Mouse (Mus musculus) MEL (cell line): ENCODE data around the gene Gm13277. TPM values are rescaled to one million over a fixed set of nuclear protein-coding genes. Genes with fewer than 3 reads are reported as not detected.
"Not testable (repeated sequence)": the region's sequence is repeated elsewhere in the genome, so short reads cannot be mapped to it uniquely, and the experiment has no call there.

Experiments
- DNase-seq: peaks from one replicate; pipeline ENCODE4 v3.0.0; 2011; ENCODE audit warnings: low read depth, low spot score
- H3K27ac ChIP-seq: 2 replicates; pipeline ENCODE4 v1.5.1; 2012; ENCODE audit warnings: low read depth, mild to moderate bottlenecking, control low read depth, low read length, moderate library complexity; ENCODE audit not compliant: control insufficient read depth
- H3K27me3 ChIP-seq, 2 experiments: fragments of 150-350 bp in 1 of 2; sonication (generic) in 1 of 2; 2 replicates each; pipeline ENCODE4 v1.6.1; 2012; ENCODE audit warnings: low read length in 2 of 2, mild to moderate bottlenecking in 2 of 2, improper control_type of control experiment in 1 of 2, moderate library complexity in 1 of 2; ENCODE audit not compliant: insufficient read depth in 2 of 2, control insufficient read depth in 1 of 2
- H3K36me3 ChIP-seq, 2 experiments: 2 replicates each; pipeline ENCODE4 v1.6.1; 2012 to 2014; ENCODE audit warnings: low read length in 2 of 2, improper control_type of control experiment in 1 of 2, inconsistent platforms in 1 of 2, mild to moderate bottlenecking in 1 of 2; ENCODE audit not compliant: insufficient read depth in 2 of 2, control insufficient read depth in 1 of 2
- H3K4me1 ChIP-seq, 2 experiments: fragments of 150-350 bp in 1 of 2; sonication (generic) in 1 of 2; 2 replicates each; pipeline ENCODE4 v1.6.1; 2012; ENCODE audit warnings: low read length in 2 of 2, improper control_type of control experiment in 1 of 2, mild to moderate bottlenecking in 1 of 2; ENCODE audit not compliant: insufficient read depth in 2 of 2, control insufficient read depth in 1 of 2
- H3K4me3 ChIP-seq, 2 experiments: fragments of 150-350 bp in 1 of 2; sonication (generic) in 1 of 2; 2 replicates each; pipeline ENCODE4 v1.5.1; 2012; ENCODE audit warnings: low read depth in 2 of 2, low read length in 2 of 2, mild to moderate bottlenecking in 2 of 2, moderate library complexity in 2 of 2, control low read depth in 1 of 2, improper control_type of control experiment in 1 of 2; ENCODE audit not compliant: control insufficient read depth in 1 of 2, insufficient read depth in 1 of 2
- H3K79me2 ChIP-seq: 2 replicates; pipeline ENCODE4 v1.6.1; 2012; ENCODE audit warnings: mild to moderate bottlenecking, low read length, moderate library complexity; ENCODE audit not compliant: control insufficient read depth, poor library complexity, insufficient read depth
- H3K9ac ChIP-seq: 2 replicates; pipeline ENCODE4 v1.6.1; 2012; ENCODE audit warnings: low read depth, mild to moderate bottlenecking, control low read depth, low read length, moderate library complexity; ENCODE audit not compliant: control insufficient read depth, poor library complexity, severe bottlenecking
- H3K9me3 ChIP-seq: fragments of 150-350 bp; sonication (generic); replicated peaks from 2 replicates; pipeline ENCODE4 v1.6.1; 2012; ENCODE audit warnings: mild to moderate bottlenecking, low read length, improper control_type of control experiment, moderate library complexity; ENCODE audit not compliant: insufficient read depth
- BHLHE40 ChIP-seq: IDR thresholded peaks from 2 replicates; pipeline ENCODE4 v1.6.1; 2012; ENCODE audit warnings: low read depth, mild to moderate bottlenecking, inconsistent platforms, low read length, improper control_type of control experiment, borderline replicate concordance
- CTCF ChIP-seq, 3 experiments: IDR thresholded peaks in 2 of 3; conservative IDR thresholded peaks in 1 of 3; 2 replicates each; pipeline ENCODE4 v1.5.1; 2011 to 2012; ENCODE audit warnings: low read length in 3 of 3, low read depth in 2 of 3, mild to moderate bottlenecking in 2 of 3, improper control_type of control experiment in 1 of 3, inconsistent platforms in 1 of 3, mixed read lengths in 1 of 3, moderate library complexity in 1 of 3; ENCODE audit not compliant: control insufficient read depth in 1 of 3, insufficient read depth in 1 of 3, poor library complexity in 1 of 3, severe bottlenecking in 1 of 3
- EP300 ChIP-seq, 2 experiments: IDR thresholded peaks; 2 replicates each; pipeline ENCODE4 v1.6.1; 2011; ENCODE audit warnings: improper control_type of control experiment in 2 of 2, low read length in 2 of 2, low read depth in 1 of 2, mild to moderate bottlenecking in 1 of 2
- KAT2A ChIP-seq: conservative IDR thresholded peaks from 2 replicates; pipeline ENCODE4 v1.6.1; 2012; ENCODE audit warnings: low read depth, low read length, improper control_type of control experiment, inconsistent platforms
- MAFK ChIP-seq: IDR thresholded peaks from 2 replicates; pipeline ENCODE4 v1.6.1; 2011; ENCODE audit warnings: low read depth, mild to moderate bottlenecking, low read length, improper control_type of control experiment, borderline replicate concordance
- MAX ChIP-seq: IDR thresholded peaks from 2 replicates; pipeline ENCODE4 v1.6.1; 2011; ENCODE audit warnings: low read length, improper control_type of control experiment
- MXI1 ChIP-seq: IDR thresholded peaks from 2 replicates; pipeline ENCODE4 v1.6.1; 2011; ENCODE audit warnings: mild to moderate bottlenecking, low read depth, low read length, improper control_type of control experiment
- MYB ChIP-seq: IDR thresholded peaks from 2 replicates; pipeline ENCODE4 v1.6.1; 2011; ENCODE audit warnings: mild to moderate bottlenecking, low read depth, low read length, improper control_type of control experiment
- MYC ChIP-seq: IDR thresholded peaks from 2 replicates; pipeline ENCODE4 v1.6.1; 2011; ENCODE audit warnings: low read depth, mild to moderate bottlenecking, low read length, improper control_type of control experiment, moderate library complexity
- NELFE ChIP-seq: IDR thresholded peaks from 2 replicates; pipeline ENCODE4 v1.6.1; 2011; ENCODE audit warnings: low read depth, low read length, improper control_type of control experiment
- NRF1 ChIP-seq: IDR thresholded peaks from 2 replicates; pipeline ENCODE4 v1.6.1; 2014; ENCODE audit warnings: low read depth, mild to moderate bottlenecking, inconsistent platforms, low read length, improper control_type of control experiment, moderate library complexity; ENCODE audit not compliant: poor library complexity, insufficient read depth, severe bottlenecking
- POLR2A ChIP-seq, 2 experiments: IDR thresholded peaks; 2 replicates each; pipeline ENCODE4 v1.6.1; 2011 to 2012; ENCODE audit warnings: low read length in 2 of 2, mild to moderate bottlenecking in 2 of 2, control low read depth in 1 of 2, improper control_type of control experiment in 1 of 2, low read depth in 1 of 2, moderate library complexity in 1 of 2; ENCODE audit not compliant: control insufficient read depth in 1 of 2, insufficient read depth in 1 of 2, poor library complexity in 1 of 2
- POLR2AphosphoS2 ChIP-seq: IDR thresholded peaks from 2 replicates; pipeline ENCODE4 v1.6.1; 2011; ENCODE audit warnings: low read length, improper control_type of control experiment
- SIN3A ChIP-seq: IDR thresholded peaks from 2 replicates; pipeline ENCODE4 v1.6.1; 2012; ENCODE audit warnings: low read length, improper control_type of control experiment, inconsistent platforms
- TCF12 ChIP-seq: IDR thresholded peaks from 2 replicates; pipeline ENCODE4 v1.6.1; 2014; ENCODE audit warnings: low read depth, mild to moderate bottlenecking, inconsistent platforms, low read length, improper control_type of control experiment, moderate library complexity
- ZC3H11A ChIP-seq: IDR thresholded peaks from 2 replicates; pipeline ENCODE4 v1.6.1; 2012; ENCODE audit warnings: low read depth, mild to moderate bottlenecking, inconsistent platforms, low read length, improper control_type of control experiment
- polyA plus RNA-seq, 2 experiments: library from polyadenylated mRNA; stranded (reverse) in 1 of 2; unstranded in 1 of 2; fragments of >175 nt in 1 of 2; fragments of >200 nt in 1 of 2; gene quantifications; 2 replicates each; pipeline versions ENCODE4 v1.2.1 to v1.2.4; 2012; ENCODE audit warnings: low replicate concordance in 2 of 2, low read depth in 1 of 2; ENCODE audit not compliant: insufficient read length in 2 of 2, insufficient read depth in 1 of 2, missing spikeins in 1 of 2
- total RNA-seq: library from RNA; depleted of rRNA; stranded (reverse); fragments of 300-350 nt; gene quantifications from 2 replicates; pipeline ENCODE4 v1.2.3, GENCODE M21; 2012

Gm13277 gene
- total and polyA plus RNA-seq, 3 experiments = not detected

- Histone ChIP-seq H3K36me3 (no peaks in the 10 kb centered on the region), H3K27ac (no peak within 1 kb of the TSS), H3K4me1 (no peaks in the 10 kb centered on the region), H3K9ac (no peak within 1 kb of the TSS), H3K79me2 (no peaks in the 10 kb centered on the region), H3K9me3 (no peaks in the 10 kb centered on the region), H3K27me3 (peaks cover 2 to 17% of the 10 kb centered on the region in 2 experiments; a peak in 3 of 4 replicates), H3K4me3 (no peak within 1 kb of the TSS)
- DNase-seq = no peak
- TF ChIP-seq NRF1 (no peak), KAT2A (no peak), NELFE (no peak), MXI1 (no peak), MYC (no peak), ZC3H11A (no peak), BHLHE40 (no peak), MAX (no peak), TCF12 (no peak), MYB (no peak), POLR2A (IDR thresholded peaks at IDR 0.05; ENCODE audit: control insufficient read depth in 1 of 2, insufficient read depth in 1 of 2, low read depth in 1 of 2, low read length in 2 of 2, poor library complexity in 1 of 2) (no peak), EP300 (IDR thresholded peaks at IDR 0.05; ENCODE audit: low read depth in 1 of 2, low read length in 2 of 2) (no peak), POLR2AphosphoS2 (no peak), SIN3A (no peak), MAFK (no peak)
Measured at GRCm38 (mm10) chr4:88819659-88820058, 31.2 kb downstream of the Gm13277 start, which contains the start of gene Ifna11. Gene Ifna11 (plus strand): TSS chr4:88819959.

DNA sequence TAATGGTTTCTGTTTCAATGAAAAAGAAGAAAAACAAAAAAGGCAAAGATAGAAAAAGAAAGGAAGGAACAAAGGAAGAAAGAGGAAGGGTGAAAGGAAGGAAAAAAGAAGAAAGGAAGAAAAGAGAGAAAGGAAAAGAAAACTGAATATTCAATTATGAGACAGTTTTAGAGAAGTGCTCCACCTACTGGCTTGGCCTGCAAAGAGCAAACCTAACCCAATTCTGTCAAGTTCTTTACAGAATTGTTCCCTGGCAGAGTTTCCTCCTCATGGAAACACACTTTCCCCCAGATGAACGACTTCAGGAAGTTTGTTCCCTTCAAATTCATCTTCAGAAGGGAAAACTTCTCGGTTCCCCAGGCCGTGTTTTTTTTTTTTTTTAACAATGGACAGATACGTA lies 34.6 kb downstream of the Gm13277 start:
- Histone ChIP-seq H3K9me3 (no peaks in the 10 kb centered on the region), H3K27me3 (peaks cover 0 to 8% of the 10 kb centered on the region in 2 experiments; a peak in 3 of 4 replicates), H3K4me1 (no peaks in the 10 kb centered on the region), H3K27ac (no peak overlapping the region), H3K4me3 (no peak overlapping the region), H3K9ac (no peak overlapping the region), H3K79me2 (no peaks in the 10 kb centered on the region), H3K36me3 (no peaks in the 10 kb centered on the region)
- peak; percentile 15 for DNase-seq
- peak in 2 of 3 experiments; percentile 52 to 55; a peak in 4 of 6 replicates for TF ChIP-seq CTCF (IDR thresholded peaks at IDR 0.05 in 2 of 3, conservative IDR thresholded peaks at IDR 0.05 in 1 of 3; ENCODE audit: control insufficient read depth in 1 of 3, insufficient read depth in 1 of 3, low read depth in 2 of 3, low read length in 3 of 3, poor library complexity in 1 of 3, severe bottlenecking in 1 of 3)
- no peak for TF ChIP-seq POLR2AphosphoS2

- H3K36me3 ChIP-seq, H3K9ac ChIP-seq, H3K4me1 ChIP-seq, H3K27ac ChIP-seq, H3K4me3 ChIP-seq, H3K27me3 ChIP-seq, H3K79me2 ChIP-seq, H3K9me3 ChIP-seq, DNase-seq: not testable (repeated sequence)
Measured at GRCm38 (mm10) chr4:88827116-88827515, 38.7 kb downstream of the Gm13277 start, which contains the start of gene Ifna6. Gene Ifna6 (plus strand): TSS chr4:88827416.
